Mouse (Mus musculus) kidney, embryonic 16.5 days (tissue): ENCODE measurements around the gene 4930507D05Rik. TPM values are rescaled to one million over a fixed set of nuclear protein-coding genes. Genes with fewer than 3 reads are reported as not detected.
A peak's percentile ranks its signal among the peaks of the same experiment; 100 is the strongest.

ENCODE experiments used
- ATAC-seq: fragments of 200-750 bp; cut with Nextera tagmentation; 2 replicates; pipeline ENCODE4 v1.8.0; 2017; ENCODE audit warnings: moderate TSS enrichment; ENCODE audit not compliant: low FRiP score, low TSS enrichment
- H3K27ac ChIP-seq: fragments of 300-500 bp; sonication (generic); 2 replicates; pipeline ENCODE4 v1.5.1; 2014; ENCODE audit warnings: low read length
- H3K27me3 ChIP-seq: fragments of 300-500 bp; sonication (generic); 2 replicates; pipeline ENCODE4 v1.6.1; 2014; ENCODE audit warnings: low read length, control low read depth, mixed read lengths; ENCODE audit not compliant: insufficient read depth
- H3K36me3 ChIP-seq: fragments of 300-500 bp; sonication (generic); 2 replicates; pipeline ENCODE4 v1.6.1; 2014; ENCODE audit warnings: low read length, control low read depth, mixed read lengths; ENCODE audit not compliant: insufficient read depth
- H3K4me1 ChIP-seq: fragments of 300-500 bp; sonication (generic); 2 replicates; pipeline ENCODE4 v1.6.1; 2014; ENCODE audit warnings: low read length, control low read depth, mixed read lengths; ENCODE audit not compliant: insufficient read depth
- H3K4me2 ChIP-seq: fragments of 300-500 bp; sonication (generic); replicated peaks from 2 replicates; pipeline ENCODE4 v1.6.1; 2014; ENCODE audit warnings: low read depth, low read length
- H3K4me3 ChIP-seq: fragments of 300-500 bp; sonication (generic); 2 replicates; pipeline ENCODE4 v1.5.1; 2014; ENCODE audit warnings: mild to moderate bottlenecking, low read length
- H3K9ac ChIP-seq: fragments of 300-500 bp; sonication (generic); replicated peaks from 2 replicates; pipeline ENCODE4 v1.6.1; 2014; ENCODE audit warnings: low read length
- H3K9me3 ChIP-seq: fragments of 300-500 bp; sonication (generic); 2 replicates; pipeline ENCODE4 v1.6.1; 2016; ENCODE audit warnings: low read length, control low read depth
- WGBS: fragments of 180-500 bp; shearing (Covaris S2); extraction: QIAGEN DNeasy Blood & Tissue Kit; methylation state at CpG from one replicate; pipeline ENCODE4 v1.1.7; 2014; 5-methylcytosine and 5-hydroxymethylcytosine counted together
- polyA plus RNA-seq: library from polyadenylated mRNA; unstranded; fragments of >200 nt; fragmentation: Nextera tagmentation; extraction: Ambion mirVana; gene quantifications from 2 replicates; pipeline ENCODE4 v1.2.1, GENCODE M21; 2015

Gene 4930507D05Rik
- 0.66 and 0.99 TPM in 2 replicates for polyA plus RNA-seq

DNA sequence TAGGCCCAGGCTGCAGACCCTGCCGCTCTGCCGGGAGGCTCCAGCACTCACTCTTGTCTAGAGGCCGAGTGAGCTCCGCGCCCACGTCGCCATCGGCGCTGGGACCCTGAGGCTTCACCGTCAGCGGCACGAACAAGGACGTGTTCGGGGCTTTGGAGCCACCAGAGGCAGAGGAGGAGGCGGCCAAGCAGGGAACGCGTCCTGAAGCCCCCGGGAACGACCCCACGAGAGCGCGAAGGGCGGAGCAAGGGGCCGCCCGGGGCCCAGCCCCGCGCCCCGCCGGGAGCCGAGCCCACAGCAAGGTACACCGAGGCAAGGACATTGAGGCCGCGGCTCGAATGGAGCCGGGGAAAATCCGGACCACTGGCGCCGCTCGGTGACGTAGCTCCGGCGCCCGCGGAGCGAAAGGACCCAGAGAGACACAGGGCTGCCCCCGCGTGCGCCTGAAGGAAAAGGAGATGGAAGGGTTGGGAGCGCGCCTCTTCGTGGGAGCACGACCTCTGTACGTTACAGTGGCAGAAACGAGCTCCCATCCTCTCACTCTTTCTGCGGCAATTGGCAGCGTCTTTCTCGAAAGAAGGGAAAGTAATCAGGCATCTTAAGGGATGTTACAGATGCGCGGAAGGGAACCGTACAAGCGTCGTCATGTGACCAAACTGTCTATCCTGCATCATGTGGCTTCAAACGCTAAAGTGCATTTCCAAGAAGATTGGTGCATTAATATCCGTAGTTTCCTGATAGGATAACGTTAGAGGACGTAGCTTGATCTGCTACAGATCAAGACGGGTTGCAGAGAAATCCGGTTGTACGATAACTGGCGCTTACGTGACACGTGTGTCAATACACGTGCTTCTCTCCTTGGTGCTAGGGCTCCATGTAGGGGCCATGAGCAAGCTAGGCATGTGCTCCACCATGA lies at the start of gene 4930507D05Rik, which contains the start of gene Supv3l1:
TSS of gene 4930507D05Rik (plus strand) at position 126 of the 916 bp plus-strand sequence.
TSS of gene Supv3l1 (minus strand) at position 375 of the 916 bp plus-strand sequence.
- H3K9me3 ChIP-seq, result no peaks in the 10 kb centered on the region
- no peaks in the 10 kb centered on the region for H3K27me3 ChIP-seq
- peak within 1 kb of the TSS; percentile 73 for H3K4me2 ChIP-seq
- peak within 1 kb of the TSS; percentile 81 for H3K27ac ChIP-seq
- peaks cover 30% of the 10 kb centered on the region for H3K36me3 ChIP-seq
- whole genome bisulfite sequencing, result under 1% methylated on average over 73 of the region's 73 CpGs
- peak within 1 kb of the TSS; percentile 92 for H3K9ac ChIP-seq
- H3K4me3 ChIP-seq, result peak within 1 kb of the TSS; percentile 95
- peaks cover 17% of the 10 kb centered on the region for H3K4me1 ChIP-seq
- peak; percentile 90 for ATAC-seq

GRCm38 (mm10) chr10:62401641-62402111 lies 47.6 kb upstream of the 4930507D05Rik start:
- peaks cover 6% of the 10 kb centered on the region; the same call in 1 of the 2 replicates for H3K4me1 ChIP-seq
- H3K27ac ChIP-seq, result no peak overlapping the region
- no peaks in the 10 kb centered on the region for H3K9me3 ChIP-seq
- H3K9ac ChIP-seq, result no peak overlapping the region
- H3K36me3 ChIP-seq, result no peaks in the 10 kb centered on the region
- no peak for ATAC-seq
- H3K4me3 ChIP-seq, result no peak overlapping the region
- H3K4me2 ChIP-seq, result no peak overlapping the region
- 79% methylated on average over 19 of the region's 19 CpGs for WGBS
- peaks cover 3% of the 10 kb centered on the region; the same call in 1 of the 2 replicates for H3K27me3 ChIP-seq

DNA sequence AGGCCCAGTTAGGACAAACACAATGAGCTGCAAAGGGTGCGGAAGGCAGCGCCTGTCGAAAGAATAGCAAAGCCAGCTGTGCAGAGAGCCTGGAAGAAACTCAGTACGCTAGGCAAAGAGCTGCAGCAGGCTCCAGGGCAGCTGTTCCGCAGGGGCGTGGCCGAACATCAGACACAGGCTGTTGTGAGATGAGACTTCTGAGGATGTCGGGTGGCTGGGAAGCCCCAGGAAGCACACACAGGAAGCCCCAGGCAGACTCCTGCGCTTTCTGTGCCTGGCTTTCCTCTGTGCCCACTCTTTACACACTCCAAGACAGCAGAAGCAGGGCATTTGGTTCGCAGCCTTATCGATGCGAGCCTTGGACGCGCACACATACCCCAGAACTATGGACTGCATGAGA lies 44.4 kb upstream of the 4930507D05Rik start:
- ATAC-seq, result peak; percentile 64; the same call in 1 of the 2 replicates

GRCm38 (mm10) chr10:62410943-62411342 lies 38.3 kb upstream of the 4930507D05Rik start:
- Histone ChIP-seq H3K9ac (no peak overlapping the region), H3K4me3 (no peak overlapping the region), H3K4me2 (no peak overlapping the region), H3K27me3 (no peaks in the 10 kb centered on the region), H3K4me1 (peaks cover 12% of the 10 kb centered on the region), H3K27ac (no peak overlapping the region), H3K36me3 (no peaks in the 10 kb centered on the region), H3K9me3 (no peaks in the 10 kb centered on the region)
- 7% methylated on average over 5 of the region's 5 CpGs for WGBS
- ATAC-seq, result peak; percentile 21; the same call in 1 of the 2 replicates

More for the DNA sequence above, 44.4 kb upstream of the 4930507D05Rik start:
- 32% methylated on average over 14 of the region's 14 CpGs for WGBS
- Histone ChIP-seq H3K27me3 (peaks cover 3% of the 10 kb centered on the region; the same call in 1 of the 2 replicates), H3K27ac (no peak overlapping the region), H3K4me1 (peaks cover 6% of the 10 kb centered on the region; the same call in 1 of the 2 replicates), H3K4me2 (peak overlapping the region; percentile 16), H3K9me3 (no peaks in the 10 kb centered on the region), H3K36me3 (no peaks in the 10 kb centered on the region), H3K9ac (no peak overlapping the region; the same call in 1 of the 2 replicates), H3K4me3 (0 out of 2 replicates have a peak overlapping the region, but pooled peaks have one; percentile 2)

DNA sequence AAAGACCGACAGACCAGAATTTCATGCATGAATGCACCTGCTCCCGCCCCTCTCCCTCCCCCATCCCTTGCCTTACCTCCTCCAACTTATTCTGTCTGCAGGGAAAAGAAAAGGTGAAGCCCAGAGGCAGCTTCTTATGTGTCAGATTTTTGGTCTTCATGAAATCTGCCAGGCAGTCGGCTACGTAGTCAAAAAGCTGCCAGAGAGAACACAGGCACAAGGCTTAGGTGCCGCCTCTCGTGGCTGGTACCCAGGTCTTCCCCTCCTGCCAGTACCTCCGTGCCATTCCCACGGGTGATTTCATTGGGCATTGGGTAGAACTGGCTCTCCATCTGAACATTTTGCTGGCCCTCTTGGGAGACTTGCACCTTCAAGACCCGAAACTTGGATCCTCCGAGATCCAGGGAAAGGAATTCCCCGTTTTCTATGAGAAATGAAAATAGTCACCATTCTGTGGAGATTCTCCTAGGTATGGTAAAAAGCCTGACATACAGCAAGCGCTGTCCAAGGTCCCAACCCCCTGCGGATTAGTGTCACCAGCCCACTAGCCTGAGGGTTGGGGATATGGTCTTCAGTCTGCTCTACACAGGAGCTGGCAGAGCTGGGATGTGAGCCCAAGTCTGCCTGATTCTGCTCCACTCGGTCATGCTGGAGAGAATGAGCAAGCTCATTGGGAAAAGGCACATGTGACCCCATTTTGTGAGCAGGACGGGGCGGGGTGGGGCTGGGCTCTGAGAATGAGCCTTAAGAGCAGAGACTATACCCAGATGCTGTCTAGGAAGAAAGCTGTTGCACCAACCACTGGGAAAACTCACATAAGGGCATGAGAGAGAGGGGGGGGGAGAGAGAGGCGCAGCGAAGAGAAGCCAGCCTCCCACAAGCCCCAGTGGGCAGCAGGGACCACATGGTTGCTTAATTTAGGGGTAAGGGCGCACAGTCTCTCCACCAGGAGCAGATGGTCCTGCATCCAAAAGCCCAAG lies 37.6 kb upstream of the 4930507D05Rik start:
- Histone ChIP-seq H3K9ac (no peak overlapping the region), H3K4me2 (no peak overlapping the region), H3K4me3 (no peak overlapping the region), H3K4me1 (peaks cover 12% of the 10 kb centered on the region), H3K27me3 (no peaks in the 10 kb centered on the region), H3K9me3 (no peaks in the 10 kb centered on the region), H3K36me3 (no peaks in the 10 kb centered on the region), H3K27ac (no peak overlapping the region)
- 70% methylated on average over 19 of the region's 19 CpGs for WGBS
- no peak for ATAC-seq

DNA sequence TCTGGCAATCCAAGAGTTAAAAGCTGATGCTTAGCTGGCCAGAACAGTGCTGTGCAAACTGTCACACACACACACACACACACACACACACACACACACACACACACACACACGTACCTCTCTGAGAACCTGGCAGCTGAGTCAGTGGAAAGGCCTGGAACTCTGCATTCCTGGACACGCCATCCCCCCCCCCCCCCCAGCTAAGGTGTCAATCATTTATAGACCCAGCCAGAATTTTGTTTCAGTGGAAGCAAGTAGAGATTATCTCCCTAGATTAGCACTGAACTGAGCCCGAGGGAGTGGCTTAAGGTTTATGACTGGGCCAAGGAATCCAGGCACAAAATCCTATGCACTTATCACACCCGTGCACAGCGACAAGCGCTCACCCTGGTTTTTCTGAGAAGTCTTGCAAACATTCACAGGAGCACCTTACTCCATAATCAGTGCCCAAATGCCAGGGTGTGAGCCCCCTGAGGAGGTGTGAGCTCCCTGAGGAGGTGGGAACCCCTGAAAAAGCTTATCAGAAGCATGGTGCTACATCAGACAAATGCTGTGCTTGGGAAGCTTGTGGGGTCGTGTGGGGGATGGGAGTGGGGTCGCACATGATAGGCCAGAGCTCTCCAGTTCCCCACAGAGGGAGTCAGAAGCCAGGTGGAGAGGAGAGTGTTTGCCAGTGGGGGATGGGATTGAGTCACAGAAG lies 36.2 kb upstream of the 4930507D05Rik start:
- Histone ChIP-seq H3K4me3 (no peak overlapping the region), H3K4me2 (no peak overlapping the region), H3K4me1 (peaks cover 12% of the 10 kb centered on the region), H3K36me3 (no peaks in the 10 kb centered on the region), H3K27me3 (no peaks in the 10 kb centered on the region), H3K27ac (peak overlapping the region; percentile 81), H3K9ac (0 out of 2 replicates have a peak overlapping the region, but pooled peaks have one; percentile 7), H3K9me3 (no peaks in the 10 kb centered on the region)
- peak; percentile 68 for ATAC-seq
- WGBS, result 14% methylated on average over 8 of the region's 8 CpGs

- peaks cover 12% of the 10 kb centered on the region for H3K4me1 ChIP-seq
- H3K27me3 ChIP-seq, result no peaks in the 10 kb centered on the region
- H3K27ac ChIP-seq, result peak overlapping the region; percentile 81
- no peak overlapping the region for H3K9ac ChIP-seq
- no peaks in the 10 kb centered on the region for H3K36me3 ChIP-seq
- WGBS, result 38% methylated on average over 4 of the region's 4 CpGs
- H3K4me3 ChIP-seq, result no peak overlapping the region
- H3K9me3 ChIP-seq, result no peaks in the 10 kb centered on the region
- ATAC-seq, result peak; percentile 36
- H3K4me2 ChIP-seq, result no peak overlapping the region
Observed at GRCm38 (mm10) chr10:62413606-62413982, 35.7 kb upstream of the 4930507D05Rik start.

DNA sequence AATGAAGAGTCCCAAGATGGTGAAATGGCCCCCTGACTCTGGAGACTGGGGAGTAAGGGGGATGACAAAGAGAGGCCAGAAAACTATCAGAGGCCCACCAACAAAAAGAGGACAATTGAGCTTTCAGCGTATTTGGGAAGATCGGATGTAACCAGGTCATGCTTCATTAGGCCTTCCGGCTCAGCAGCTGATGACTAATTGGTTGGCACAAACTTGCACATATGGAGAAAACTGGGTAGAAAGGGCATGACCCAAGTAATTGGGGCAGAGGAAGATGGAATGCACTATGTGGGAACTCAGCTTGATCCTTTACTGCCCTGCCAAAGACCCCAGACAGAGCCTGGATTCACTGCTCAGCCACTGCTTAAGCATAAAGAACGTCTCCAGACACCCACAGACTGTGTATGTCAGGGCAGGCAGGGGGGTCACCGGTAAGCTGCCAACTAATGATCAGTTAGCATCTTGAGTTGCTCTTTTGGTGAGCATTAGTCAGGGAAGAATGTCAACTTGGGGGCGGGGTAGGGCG lies 30.4 kb upstream of the 4930507D05Rik start:
- Histone ChIP-seq H3K4me3 (no peak overlapping the region), H3K27ac (no peak overlapping the region), H3K4me2 (no peak overlapping the region), H3K27me3 (no peaks in the 10 kb centered on the region), H3K9me3 (no peaks in the 10 kb centered on the region), H3K9ac (no peak overlapping the region), H3K36me3 (no peaks in the 10 kb centered on the region), H3K4me1 (peaks cover 3% of the 10 kb centered on the region; the same call in 1 of the 2 replicates)
- ATAC-seq, result no peak
- 50% methylated on average over 7 of the region's 7 CpGs for WGBS
